Mouse (Mus musculus): Measurements from ENCODE around the gene Fbln2. TPM values are rescaled to one million over a fixed set of nuclear protein-coding genes. Genes with fewer than 3 reads are reported as not detected.

Gene Fbln2
- polyA plus RNA-seq, 1 experiment from 2014 or later = 200 TPM

DNA sequence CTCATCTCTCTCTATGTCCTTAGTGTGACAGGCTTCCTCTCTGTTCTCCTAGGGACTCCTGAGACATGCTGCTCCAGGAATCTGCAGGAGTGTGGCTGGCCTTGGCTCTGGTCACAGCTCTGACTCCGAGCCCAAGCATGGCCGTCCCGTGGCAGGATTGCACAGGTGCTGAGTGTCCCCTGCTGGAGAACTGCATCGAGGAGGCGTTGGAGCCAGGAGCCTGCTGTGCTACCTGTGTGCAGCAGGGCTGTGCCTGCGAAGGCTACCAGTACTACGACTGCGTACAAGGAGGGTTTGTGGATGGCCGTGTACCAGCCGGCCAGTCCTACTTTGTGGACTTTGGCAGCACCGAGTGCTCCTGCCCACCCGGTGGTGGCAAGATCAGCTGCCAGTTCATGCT lies 20.8 kb downstream of the Fbln2 start:
- no peak for ATAC-seq (ENCODE audit: insufficient number of reproducible peaks, insufficient read depth, low FRiP score, low TSS enrichment)
- H3K36me3 ChIP-seq = peaks cover 24% of the 10 kb centered on the region
- 0 out of 2 replicates have a peak overlapping the region, but pooled peaks have one; percentile 21 for H3K9ac ChIP-seq
- H3K4me3 ChIP-seq = no peak overlapping the region
- no peak overlapping the region for H3K27ac ChIP-seq
- 82% methylated on average over 12 of the region's 12 CpGs for WGBS
- H3K4me1 ChIP-seq = peaks cover 38% of the 10 kb centered on the region
- no peak overlapping the region for H3K4me2 ChIP-seq (replicated peaks)
- H3K27me3 ChIP-seq = no peaks in the 10 kb centered on the region
- H3K9me3 ChIP-seq = no peaks in the 10 kb centered on the region

DNA sequence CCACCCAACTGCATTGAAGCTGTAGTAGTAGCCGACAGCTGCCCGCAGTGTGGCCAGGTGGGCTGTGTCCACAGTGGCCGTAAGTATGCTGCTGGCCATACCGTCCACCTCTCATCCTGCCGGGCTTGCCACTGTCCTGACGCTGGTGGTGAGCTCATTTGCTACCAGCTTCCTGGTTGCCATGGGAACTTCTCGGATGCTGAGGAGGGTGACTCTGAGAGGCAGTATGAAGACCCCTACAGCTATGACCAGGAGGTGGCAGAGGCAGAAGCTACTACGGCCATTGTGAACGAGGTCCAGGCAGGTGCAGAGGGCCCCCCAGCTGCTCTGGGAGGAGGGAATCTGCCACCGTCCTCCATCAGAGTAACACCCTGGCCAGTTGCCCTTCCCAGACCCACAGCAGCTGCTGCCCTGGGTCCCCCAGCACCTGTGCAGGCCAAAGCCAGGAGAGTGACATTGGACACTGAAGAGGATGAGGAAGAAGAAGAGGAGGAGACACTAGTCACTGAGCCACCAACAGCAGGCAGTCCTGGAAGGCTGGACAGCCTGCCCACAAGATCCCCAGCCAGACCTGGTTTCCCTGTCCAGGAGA lies 21.3 kb downstream of the Fbln2 start:
- H3K36me3 ChIP-seq = peaks cover 28% of the 10 kb centered on the region
- H3K27ac ChIP-seq = no peak overlapping the region
- H3K27me3 ChIP-seq = no peaks in the 10 kb centered on the region
- H3K4me3 ChIP-seq = no peak overlapping the region
- no peak for ATAC-seq (ENCODE audit: insufficient number of reproducible peaks, insufficient read depth, low FRiP score, low TSS enrichment)
- no peaks in the 10 kb centered on the region for H3K9me3 ChIP-seq
- H3K9ac ChIP-seq = no peak overlapping the region
- WGBS = 73% methylated on average over 10 of the region's 10 CpGs
- no peak overlapping the region for H3K4me2 ChIP-seq (replicated peaks)
- peaks cover 38% of the 10 kb centered on the region for H3K4me1 ChIP-seq

DNA sequence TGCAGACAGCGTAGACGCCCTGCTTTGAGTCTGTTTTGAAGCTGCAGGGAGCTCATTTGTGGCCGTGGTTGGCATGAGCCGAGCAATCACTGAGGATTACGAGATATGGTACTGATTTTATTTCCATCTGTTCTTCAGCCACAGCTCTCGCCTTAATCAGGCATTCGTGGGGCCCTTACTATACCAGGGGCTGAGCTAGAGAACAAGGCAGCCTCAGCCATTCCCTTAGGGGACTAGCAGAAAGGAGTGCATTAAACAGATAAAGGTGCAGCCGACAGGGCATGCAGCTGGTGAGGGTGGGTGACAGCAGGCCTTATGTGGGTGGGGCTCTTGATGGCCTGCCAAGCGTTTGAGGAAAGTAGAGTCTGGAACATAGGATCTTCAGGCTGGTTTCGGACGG lies 23.8 kb downstream of the Fbln2 start:
- ATAC-seq (ENCODE audit: insufficient number of reproducible peaks, insufficient read depth, low FRiP score, low TSS enrichment) = peak; percentile 65
- H3K4me1 ChIP-seq = peaks cover 38% of the 10 kb centered on the region
- no peaks in the 10 kb centered on the region for H3K9me3 ChIP-seq
- H3K9ac ChIP-seq = no peak overlapping the region
- H3K27me3 ChIP-seq = no peaks in the 10 kb centered on the region
- H3K36me3 ChIP-seq = peaks cover 28% of the 10 kb centered on the region
- WGBS = 22% methylated on average over 11 of the region's 11 CpGs
- no peak overlapping the region for H3K4me3 ChIP-seq
- peak overlapping the region; percentile 88 for H3K27ac ChIP-seq
- H3K4me2 ChIP-seq (replicated peaks) = peak overlapping the region; percentile 2; the same call in 1 of the 2 replicates

GRCm38 (mm10) chr6:91236429-91236828 lies 24.2 kb downstream of the Fbln2 start:
- Histone ChIP-seq H3K36me3 (peaks cover 28% of the 10 kb centered on the region), H3K9ac (no peak overlapping the region; the same call in 1 of the 2 replicates), H3K27ac (peak overlapping the region; percentile 88), H3K4me1 (peaks cover 38% of the 10 kb centered on the region), H3K27me3 (no peaks in the 10 kb centered on the region), H3K4me3 (no peak overlapping the region), H3K4me2 (replicated peaks) (peak overlapping the region; percentile 2; the same call in 1 of the 2 replicates), H3K9me3 (no peaks in the 10 kb centered on the region)
- ATAC-seq (ENCODE audit: insufficient number of reproducible peaks, insufficient read depth, low FRiP score, low TSS enrichment) = peak; percentile 54; the same call in 1 of the 2 replicates
- 11% methylated on average over 6 of the region's 6 CpGs for WGBS

- 27% methylated on average over 2 of the region's 2 CpGs for WGBS
- H3K9ac ChIP-seq = no peak overlapping the region
- H3K4me2 ChIP-seq (replicated peaks) = no peak overlapping the region
- ATAC-seq (ENCODE audit: insufficient number of reproducible peaks, insufficient read depth, low FRiP score, low TSS enrichment) = no peak
- no peaks in the 10 kb centered on the region for H3K27me3 ChIP-seq
- peak overlapping the region; percentile 88 for H3K27ac ChIP-seq
- no peaks in the 10 kb centered on the region for H3K9me3 ChIP-seq
- peaks cover 40% of the 10 kb centered on the region for H3K4me1 ChIP-seq
- H3K4me3 ChIP-seq = no peak overlapping the region
- H3K36me3 ChIP-seq = peaks cover 30% of the 10 kb centered on the region
Measured at GRCm38 (mm10) chr6:91237273-91237672, 25.0 kb downstream of the Fbln2 start.

GRCm38 (mm10) chr6:91240537-91240936 lies 28.3 kb downstream of the Fbln2 start:
- Histone ChIP-seq H3K36me3 (peaks cover 10% of the 10 kb centered on the region), H3K4me3 (no peak overlapping the region), H3K9me3 (no peaks in the 10 kb centered on the region), H3K9ac (no peak overlapping the region), H3K27ac (no peak overlapping the region), H3K4me1 (peaks cover 37% of the 10 kb centered on the region), H3K27me3 (no peaks in the 10 kb centered on the region), H3K4me2 (replicated peaks) (no peak overlapping the region)
- 63% methylated on average over 2 of the region's 2 CpGs for WGBS
- no peak for ATAC-seq (ENCODE audit: insufficient number of reproducible peaks, insufficient read depth, low FRiP score, low TSS enrichment)

- no peak overlapping the region for H3K4me3 ChIP-seq
- H3K9ac ChIP-seq = no peak overlapping the region
Measured at GRCm38 (mm10) chr6:91240964-91241363, 28.7 kb downstream of the Fbln2 start.

GRCm38 (mm10) chr6:91243395-91243794 lies 31.1 kb downstream of the Fbln2 start:
- ATAC-seq (ENCODE audit: insufficient number of reproducible peaks, insufficient read depth, low FRiP score, low TSS enrichment) = no peak
- H3K4me1 ChIP-seq = peaks cover 22% of the 10 kb centered on the region
- WGBS = 90% methylated on average over 6 of the region's 6 CpGs

More at GRCm38 (mm10) chr6:91240964-91241363, 28.7 kb downstream of the Fbln2 start:
- H3K4me2 ChIP-seq (replicated peaks) = no peak overlapping the region
- H3K36me3 ChIP-seq = peaks cover 10% of the 10 kb centered on the region
- H3K4me1 ChIP-seq = peaks cover 37% of the 10 kb centered on the region
- no peaks in the 10 kb centered on the region for H3K27me3 ChIP-seq
- H3K9me3 ChIP-seq = no peaks in the 10 kb centered on the region
- no peak for ATAC-seq (ENCODE audit: insufficient number of reproducible peaks, insufficient read depth, low FRiP score, low TSS enrichment)
- H3K27ac ChIP-seq = no peak overlapping the region

GRCm38 (mm10) chr6:91244331-91244730 lies 32.1 kb downstream of the Fbln2 start:
- H3K27ac ChIP-seq = no peak overlapping the region
- no peak overlapping the region for H3K4me2 ChIP-seq (replicated peaks)
- no peak for ATAC-seq (ENCODE audit: insufficient number of reproducible peaks, insufficient read depth, low FRiP score, low TSS enrichment)
- H3K9ac ChIP-seq = no peak overlapping the region
- H3K9me3 ChIP-seq = no peaks in the 10 kb centered on the region
- no peaks in the 10 kb centered on the region for H3K27me3 ChIP-seq
- H3K4me3 ChIP-seq = no peak overlapping the region
- peaks cover 22% of the 10 kb centered on the region for H3K4me1 ChIP-seq
- WGBS = 86% methylated on average over 8 of the region's 8 CpGs
- H3K36me3 ChIP-seq = 0 out of 2 replicates have a peak, but pooled peaks cover 2% of the 10 kb centered on the region

More at GRCm38 (mm10) chr6:91243395-91243794, 31.1 kb downstream of the Fbln2 start:
- Histone ChIP-seq H3K27ac (no peak overlapping the region), H3K4me3 (no peak overlapping the region), H3K36me3 (peaks cover 3% of the 10 kb centered on the region; the same call in 1 of the 2 replicates), H3K4me2 (replicated peaks) (no peak overlapping the region), H3K9me3 (no peaks in the 10 kb centered on the region), H3K27me3 (no peaks in the 10 kb centered on the region), H3K9ac (no peak overlapping the region)

GRCm38 (mm10) chr6:91245331-91245730 lies 33.1 kb downstream of the Fbln2 start:
- H3K9ac ChIP-seq = no peak overlapping the region
- H3K4me2 ChIP-seq (replicated peaks) = no peak overlapping the region
- H3K4me1 ChIP-seq = peaks cover 22% of the 10 kb centered on the region
- 22% methylated on average over 6 of the region's 6 CpGs for WGBS
- H3K36me3 ChIP-seq = 0 out of 2 replicates have a peak, but pooled peaks cover 5% of the 10 kb centered on the region
- no peak for ATAC-seq (ENCODE audit: insufficient number of reproducible peaks, insufficient read depth, low FRiP score, low TSS enrichment)
- H3K4me3 ChIP-seq = no peak overlapping the region
- H3K27me3 ChIP-seq = no peaks in the 10 kb centered on the region
- peak overlapping the region; percentile 38; the same call in 1 of the 2 replicates for H3K27ac ChIP-seq
- no peaks in the 10 kb centered on the region for H3K9me3 ChIP-seq

DNA sequence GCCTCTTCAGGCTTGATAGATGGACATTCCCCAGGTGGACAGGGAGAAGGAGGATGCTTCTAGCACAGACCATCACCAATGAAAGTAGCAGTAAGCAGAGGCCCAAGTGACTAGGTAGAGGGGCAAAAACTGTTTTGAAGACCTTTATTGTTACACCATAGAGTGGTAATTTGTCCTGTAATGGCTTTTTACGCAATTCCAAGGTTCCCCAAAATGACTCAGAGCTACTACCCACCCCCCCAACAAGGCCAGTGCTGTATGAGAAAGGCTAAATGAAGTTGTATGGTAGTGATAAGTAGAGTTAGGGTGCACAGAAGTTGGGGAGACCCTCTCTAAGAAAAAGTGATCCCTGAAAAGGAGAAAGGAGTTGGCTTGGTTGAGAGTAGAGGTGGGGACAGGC lies 35.1 kb downstream of the Fbln2 start:
- Histone ChIP-seq H3K27me3 (no peaks in the 10 kb centered on the region), H3K27ac (no peak overlapping the region), H3K4me2 (replicated peaks) (no peak overlapping the region), H3K9ac (no peak overlapping the region), H3K9me3 (no peaks in the 10 kb centered on the region), H3K36me3 (peaks cover 14% of the 10 kb centered on the region), H3K4me3 (no peak overlapping the region), H3K4me1 (peaks cover 19% of the 10 kb centered on the region)
- ATAC-seq (ENCODE audit: insufficient number of reproducible peaks, insufficient read depth, low FRiP score, low TSS enrichment) = no peak
- WGBS = 89% methylated on average over 1 of the region's 1 CpGs

GRCm38 (mm10) chr6:91248627-91249026 lies 36.4 kb downstream of the Fbln2 start:
- no peak for ATAC-seq (ENCODE audit: insufficient number of reproducible peaks, insufficient read depth, low FRiP score, low TSS enrichment)
- Histone ChIP-seq H3K9me3 (no peaks in the 10 kb centered on the region), H3K36me3 (peaks cover 19% of the 10 kb centered on the region), H3K9ac (no peak overlapping the region), H3K4me1 (peaks cover 15% of the 10 kb centered on the region), H3K4me2 (replicated peaks) (no peak overlapping the region), H3K27ac (no peak overlapping the region), H3K27me3 (no peaks in the 10 kb centered on the region), H3K4me3 (no peak overlapping the region)
- WGBS = 81% methylated on average over 4 of the region's 4 CpGs
